Mouse (Mus musculus) neutrophil, adult 83 days (primary cell): ENCODE data around the gene Olfr497. TPM values are rescaled to one million over a fixed set of nuclear protein-coding genes. Genes with fewer than 3 reads are reported as not detected.

Source experiments
- total RNA-seq, 2 experiments: library from RNA; stranded (reverse); gene quantifications; one replicate each; pipeline ENCODE4 v1.2.4; 2023

The Olfr497 gene
- total RNA-seq: not detected

DNA sequence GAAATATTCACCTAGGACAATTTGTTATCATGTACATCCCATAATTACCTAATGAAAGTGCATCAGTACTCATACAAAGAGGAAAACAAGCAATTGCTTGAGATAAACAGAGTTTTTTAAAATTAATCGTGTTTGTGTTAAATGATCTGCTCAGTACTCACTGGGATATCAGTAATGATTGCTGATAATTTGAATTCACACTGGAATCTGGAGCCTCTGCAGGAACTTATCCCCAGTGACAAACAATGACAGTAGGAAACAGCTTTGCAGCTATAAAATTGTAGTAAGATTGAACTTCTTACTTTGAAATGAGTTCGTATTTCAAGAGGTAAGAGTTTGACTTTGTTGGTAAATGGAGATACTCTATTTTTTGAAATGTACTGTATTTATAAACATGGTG is at the start of gene Olfr497:
Olfr497 (plus strand) TSS at position 301 of the 400 bp plus-strand sequence.

DNA sequence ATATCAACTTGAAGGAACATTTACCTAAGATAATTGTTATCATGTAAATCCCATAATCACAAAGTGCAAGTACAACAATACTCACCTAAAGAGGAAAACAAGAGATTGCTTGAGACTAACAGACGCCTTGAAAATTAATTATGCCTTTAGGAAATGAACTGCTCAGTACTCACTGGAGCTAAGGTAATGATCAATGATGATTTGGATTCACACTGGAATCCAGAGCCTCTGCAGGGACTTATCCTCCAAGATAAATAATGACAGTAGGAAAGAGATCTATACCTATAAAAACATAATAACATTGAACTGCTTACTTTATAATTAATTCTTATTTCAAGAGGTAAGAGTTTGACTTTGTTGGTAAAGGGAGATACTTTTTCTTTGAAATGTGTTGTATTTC is 27.4 kb upstream of the Olfr497 start, which contains the start of gene Olfr495:
Olfr495 (plus strand) TSS at position 301 of the 400 bp plus-strand sequence.

GRCm38 (mm10) chr7:108465026-108465425 is 44.8 kb downstream of the Olfr497 start, which contains the start of gene Olfr498:
Olfr498 (plus strand) TSS chr7:108465326.

Other genes with a start within 250 kb of the Olfr497 start
- not detected for gene Olfr486, start 247.7 kb upstream of the Olfr497 start, total RNA-seq
- not detected for gene Olfr487, start 205.8 kb upstream of the Olfr497 start, total RNA-seq
- not detected for gene Olfr488, start 162.1 kb upstream of the Olfr497 start, total RNA-seq
- not detected for gene Olfr490, start 131.5 kb upstream of the Olfr497 start, total RNA-seq
- not detected for gene Olfr491, start 107.0 kb upstream of the Olfr497 start, total RNA-seq
- not detected for gene Olfr492, start 96.7 kb upstream of the Olfr497 start, total RNA-seq
- not detected for gene Olfr493, start 73.4 kb upstream of the Olfr497 start, total RNA-seq
- not detected for gene Olfr494, start 55.1 kb upstream of the Olfr497 start, total RNA-seq
- gene Olfr495, start 27.3 kb upstream of the Olfr497 start, total RNA-seq: not detected
- gene Olfr498, start 44.9 kb downstream of the Olfr497 start, total RNA-seq: not detected
- gene Olfr502, start 104.6 kb downstream of the Olfr497 start, total RNA-seq: not detected
- gene Olfr503, start 124.1 kb downstream of the Olfr497 start, total RNA-seq: not detected
- not detected for gene Olfr504, start 145.4 kb downstream of the Olfr497 start, total RNA-seq
- gene Olfr506, start 190.4 kb downstream of the Olfr497 start, total RNA-seq: not detected
- not detected for gene Olfr507, start 201.4 kb downstream of the Olfr497 start, total RNA-seq
- not detected for gene Olfr508, start 209.6 kb downstream of the Olfr497 start, total RNA-seq
- not detected for gene Olfr509, start 231.5 kb downstream of the Olfr497 start, total RNA-seq
- not detected for gene Olfr510, start 246.0 kb downstream of the Olfr497 start, total RNA-seq